8 mouse cellular contexts compared by ENCODE assay signal in the genomic region with DNA sequence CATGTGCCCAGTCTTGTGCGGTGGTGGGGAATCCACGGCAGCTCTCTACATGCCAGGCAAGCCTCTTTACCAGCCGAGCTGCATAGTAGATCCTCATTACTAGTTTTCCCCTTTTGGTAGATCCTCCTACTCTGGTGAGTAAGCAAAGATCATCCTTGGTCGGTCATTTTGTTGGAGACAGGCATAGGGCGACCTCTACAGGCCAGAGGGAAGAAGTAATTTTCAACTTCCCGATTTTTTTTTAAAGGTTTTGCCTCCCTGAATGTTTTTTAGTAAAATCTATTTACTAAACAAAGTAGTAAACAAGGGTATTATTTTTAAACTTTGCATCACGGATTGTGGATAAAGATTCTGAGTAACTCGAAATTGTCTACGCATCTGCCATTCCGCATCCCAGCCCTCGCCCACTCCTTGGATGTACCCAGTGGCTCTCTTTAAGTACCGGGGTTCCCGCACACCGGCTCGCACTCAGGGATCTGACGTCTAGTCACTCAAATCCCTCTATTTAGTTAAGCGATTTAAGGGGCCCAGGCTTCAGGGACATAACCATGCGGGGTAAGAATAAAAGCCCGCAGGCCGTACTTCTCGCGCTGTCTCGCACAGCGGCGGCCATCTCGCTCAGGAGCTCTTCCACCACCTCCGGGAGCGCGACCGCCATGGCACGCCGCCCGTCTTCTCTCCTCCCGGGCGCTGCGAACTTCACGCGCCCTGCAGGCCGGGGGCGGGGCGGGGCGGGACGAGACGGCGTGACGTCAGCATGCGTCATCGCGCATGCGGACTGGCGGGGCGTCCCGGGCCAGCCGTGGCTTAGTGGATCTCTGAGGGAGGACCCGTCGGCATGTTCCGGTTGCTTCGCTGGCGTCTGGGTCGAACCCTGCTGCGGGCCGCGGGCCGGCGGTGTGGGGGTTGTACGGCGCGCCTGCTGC. TPM values are rescaled to one million over a fixed set of nuclear protein-coding genes. Genes with fewer than 3 reads are reported as not detected.
DNase-seq lines count a peak whose midpoint lies in the region; ATAC-seq and TF ChIP-seq lines count a peak whose summit lies in the region.

A gene (minus strand): TSS at position 701 of the 926 bp plus-strand sequence.
A gene (plus strand): TSS at position 799 of the 926 bp plus-strand sequence.

- H3K27me3 ChIP-seq in megakaryocyte, embryonic 14.5 days (replicated peaks) = no peaks in the 10 kb centered on the region

- H3K4me3 ChIP-seq in cortical plate, adult 2 months (ENCODE audit: insufficient read depth, low read length) = peak within 1 kb of the TSS; percentile 88
- peak within 1 kb of the TSS; percentile 94 for H3K4me3 ChIP-seq in megakaryocyte, embryonic 14.5 days (replicated peaks)

- peaks cover 4% of the 10 kb centered on the region for H3K4me1 ChIP-seq in cortical plate, adult 2 months (ENCODE audit: control insufficient read depth, insufficient read depth, low read length)
- peaks cover 48% of the 10 kb centered on the region for H3K4me1 ChIP-seq in megakaryocyte, embryonic 14.5 days

- peaks cover 41% of the 10 kb centered on the region for H3K36me3 ChIP-seq in megakaryocyte, embryonic 14.5 days (replicated peaks; ENCODE audit: low read length)

- peak; percentile 91 for TF ChIP-seq POLR2A in cortical plate, adult 2 months (IDR thresholded peaks at IDR 0.05; ENCODE audit: extremely low read depth, insufficient read depth, low read length)

- peak; percentile 75 for TF ChIP-seq CTCF in cortical plate, adult 2 months (IDR thresholded peaks at IDR 0.05; ENCODE audit: extremely low read depth, insufficient read depth, low read length)

- H3K27ac ChIP-seq in cortical plate, adult 2 months (ENCODE audit: insufficient read depth, low read length) = peak within 1 kb of the TSS; percentile 72

- H3K9me3 ChIP-seq in megakaryocyte, embryonic 14.5 days = no peaks in the 10 kb centered on the region

- peak; percentile 85 to 89 for DNase-seq in gastrocnemius, adult 8-10 months (ENCODE audit: low spot score in 2 of 2)
- peak; percentile 85 for DNase-seq in hindlimb bud, embryonic 11.5 days (ENCODE audit: extremely low spot score, low read depth, low spot score)
- DNase-seq in left cerebral cortex, adult 8-10 months (ENCODE audit: low spot score in 2 of 2) = peak; percentile 86 to 88
- peak; percentile 94 to 95 for DNase-seq in right cerebral cortex, postnatal 10 days (ENCODE audit: low spot score in 2 of 2)
- peak; percentile 92 for DNase-seq in urinary bladder, postnatal 25 days (ENCODE audit: low spot score)

- peak; percentile 79 for ATAC-seq in activated CD4-positive, CD25-positive, alpha-beta regulatory T cell, adult 4 months

RNA-seq across cellular contexts. Expression of the first gene that starts in this region (rescaled TPM):
- 10 to 100 TPM in 1 of 2 experiments, 1 to 10 TPM in 1; 8.7 to 10.3 TPM for polyA plus RNA-seq in activated CD4-positive, CD25-positive, alpha-beta regulatory T cell, adult 4 months (2017; shearing (Covaris generic))
- 31.2 and 37.3 TPM in 2 replicates for polyA plus RNA-seq in cortical plate, adult 2 months (2012; rRNA removed)
- total RNA-seq in gastrocnemius, adult 8-10 months (2022) = 10 to 100 TPM; 44.3 to 51.0 (median 47.8) TPM
- 10 to 100 TPM; 17.2 to 22.7 (median 18.7) TPM for total RNA-seq in left cerebral cortex, adult 8-10 months (2022)
- polyA plus RNA-seq in megakaryocyte, embryonic 14.5 days (2012; ENCODE audit: insufficient read depth, low replicate concordance) = 11.6 TPM in 1 of 2 replicates, not detected in the other

RNA-seq across cellular contexts. Expression of the second gene that starts in this region (rescaled TPM):
- polyA plus RNA-seq in activated CD4-positive, CD25-positive, alpha-beta regulatory T cell, adult 4 months (2017; shearing (Covaris generic)) = 10 to 100 TPM; 10.6 to 10.7 TPM
- 62.6 and 63.5 TPM in 2 replicates for polyA plus RNA-seq in cortical plate, adult 2 months (2012; rRNA removed)
- total RNA-seq in gastrocnemius, adult 8-10 months (2022) = 10 to 100 TPM; 37.5 to 45.7 (median 40.5) TPM
- 10 to 100 TPM; 82.4 to 93.4 (median 88.3) TPM for total RNA-seq in left cerebral cortex, adult 8-10 months (2022)
- 1.8 and 2.7 TPM in 2 replicates for polyA plus RNA-seq in megakaryocyte, embryonic 14.5 days (2012; ENCODE audit: insufficient read depth, low replicate concordance)

Comparison
In these comparisons a context has a peak if more than half of its experiments do, and no peak if none do; other contexts are left out.
1. Peak in every context shown above with its lines: DNase-seq, ATAC-seq, H3K4me3 ChIP-seq and H3K27ac ChIP-seq.